Mouse (Mus musculus) CD8-positive naive resting alpha-beta T cell, adult 2 months (primary cell): Measurements from ENCODE around the gene Gm20708.

ENCODE experiments used
- DNase-seq, 2 experiments: peaks; one replicate each; pipeline ENCODE4 v3.0.0; 2022; ENCODE audit warnings: low read depth in 2 of 2, low spot score in 2 of 2

Gene Gm20708

DNA sequence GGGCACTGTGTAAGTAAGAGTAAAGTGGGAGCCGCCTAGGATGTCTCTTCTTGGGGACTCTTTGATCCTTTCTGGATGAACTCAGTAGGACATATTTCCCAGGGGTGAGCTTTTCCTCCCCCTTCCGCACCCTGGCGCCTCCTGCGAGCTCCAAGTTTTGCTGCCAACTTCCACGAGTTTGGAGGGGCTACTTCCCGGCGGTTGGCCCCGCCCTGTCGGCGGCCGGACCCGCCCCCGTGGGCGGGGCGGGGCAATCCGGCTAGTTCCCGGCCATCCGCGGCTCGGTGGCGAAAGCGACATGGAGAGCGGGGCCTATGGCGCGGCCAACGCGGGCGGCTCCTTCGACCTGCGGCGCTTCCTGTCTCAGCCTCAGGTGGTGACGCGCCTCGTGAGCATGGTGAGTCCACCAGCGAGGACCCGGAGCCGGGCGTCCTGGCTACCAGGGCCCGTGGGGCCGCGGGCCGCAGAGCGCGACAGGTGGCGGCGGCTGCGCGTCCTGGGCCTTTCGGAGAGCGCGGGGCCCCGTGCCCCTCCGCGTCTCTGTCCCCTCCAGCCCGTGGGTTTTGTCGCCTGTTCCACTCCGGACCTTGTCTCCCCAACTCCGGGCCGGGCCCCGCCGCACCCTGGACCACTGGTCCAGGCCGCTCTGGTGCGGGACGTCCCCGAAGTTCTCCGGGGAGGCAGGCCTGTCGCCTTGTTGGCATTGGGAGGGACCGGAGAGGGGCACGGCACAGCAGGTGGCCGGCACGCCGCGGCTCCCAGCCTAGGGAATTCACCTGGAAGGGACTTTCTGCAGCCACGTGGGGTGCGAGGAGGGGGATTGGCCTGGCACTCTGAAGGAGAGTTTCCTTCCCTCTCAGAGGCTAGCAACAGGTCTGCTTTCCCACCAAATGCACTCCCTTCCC, at the start of gene Gm20708, which contains the start of gene Syngr2:
Gm20708 (plus strand) TSS at position 262 of the 905 bp plus-strand sequence.
Syngr2 (plus strand) TSS at position 262 of the 905 bp plus-strand sequence.
- DNase-seq, result peak; percentile 32 to 44

DNA sequence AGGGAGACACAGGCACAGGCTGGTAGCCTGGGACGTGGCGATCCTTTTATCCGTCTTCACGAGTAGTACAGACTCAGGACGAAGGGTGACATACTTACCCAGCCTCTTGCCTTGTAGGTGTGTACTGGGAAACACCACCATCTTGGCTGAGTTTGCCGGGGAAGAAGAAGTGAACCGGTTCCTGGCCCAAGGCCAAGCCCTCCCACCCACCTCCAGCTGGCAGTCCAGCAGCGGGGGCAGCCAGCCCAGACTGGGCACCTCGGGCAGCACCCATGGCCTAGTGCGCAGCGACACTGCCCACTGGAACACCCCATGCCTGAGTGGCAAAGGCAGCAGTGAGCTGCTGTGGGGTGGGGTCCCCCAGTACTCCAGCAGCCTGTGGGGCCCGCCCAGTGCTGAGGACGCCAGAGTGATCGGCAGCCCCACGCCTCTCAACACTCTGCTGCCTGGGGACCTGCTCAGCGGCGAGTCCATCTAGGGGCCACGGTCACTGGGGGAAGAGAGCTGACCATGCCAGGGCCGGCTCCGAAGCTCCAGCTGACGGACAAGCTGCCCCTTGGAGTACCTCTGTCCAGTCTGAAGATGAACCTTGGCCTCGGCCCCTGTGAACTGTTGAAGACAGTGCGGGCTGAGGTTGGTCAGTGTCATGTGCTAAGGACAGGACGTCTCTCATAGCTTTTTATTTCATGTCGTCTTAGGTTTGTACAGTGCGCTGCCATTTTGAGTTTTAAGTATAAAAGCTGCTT, 48.9 kb upstream of the Gm20708 start:
- DNase-seq, result no peak

- DNase-seq, result no peak
These were observed 47.7 kb upstream of the Gm20708 start for GRCm38 (mm10) chr11:117761801-117762200.

DNA sequence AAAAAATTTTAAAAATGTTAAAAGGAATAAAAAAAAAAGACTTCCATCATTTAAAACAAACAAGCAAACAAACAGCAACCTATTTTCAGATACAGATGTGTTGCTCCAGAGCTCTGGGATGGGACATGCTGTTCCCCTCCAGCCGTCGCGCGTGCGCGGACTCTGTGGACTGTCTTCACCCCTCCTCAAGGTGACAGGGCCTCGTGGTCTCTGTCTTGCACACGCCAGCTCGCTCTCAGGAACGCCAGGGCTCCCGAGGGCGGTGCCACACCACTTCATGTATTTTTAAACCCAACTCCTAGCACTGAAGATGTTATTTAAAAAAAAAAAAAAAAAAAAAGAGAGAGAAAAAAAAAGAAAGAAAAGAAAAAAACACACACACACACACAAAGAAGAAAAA, 47.2 kb upstream of the Gm20708 start:
- DNase-seq, result no peak

GRCm38 (mm10) chr11:117764319-117764718, 45.1 kb upstream of the Gm20708 start:
- no peak for DNase-seq

DNA sequence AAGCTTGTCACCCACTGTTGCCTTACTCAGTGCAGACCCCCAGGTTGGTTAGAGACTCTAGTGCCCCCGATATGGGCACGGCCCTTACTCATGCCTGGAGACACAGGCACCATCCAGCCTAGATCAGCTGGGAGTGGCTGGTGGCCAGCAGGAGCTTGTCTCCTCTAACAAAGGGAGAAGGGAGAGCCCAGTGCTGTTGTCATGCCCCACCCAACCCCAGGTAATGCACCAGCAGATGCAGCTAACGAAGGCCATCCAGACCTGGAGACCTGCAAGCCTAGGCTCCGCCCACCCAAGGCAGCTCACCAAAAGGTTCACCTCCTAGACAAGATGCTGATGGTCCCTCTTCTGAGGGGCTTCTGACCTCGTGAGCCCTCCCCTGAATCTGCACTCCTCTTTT, 44.1 kb upstream of the Gm20708 start:
- DNase-seq, result no peak

- no peak for DNase-seq
These were observed 43.2 kb upstream of the Gm20708 start for GRCm38 (mm10) chr11:117766275-117766674.

GRCm38 (mm10) chr11:117768725-117769682, 40.5 kb upstream of the Gm20708 start:
- no peak for DNase-seq

- no peak for DNase-seq
These were observed 39.8 kb upstream of the Gm20708 start for GRCm38 (mm10) chr11:117769683-117770047.

DNA sequence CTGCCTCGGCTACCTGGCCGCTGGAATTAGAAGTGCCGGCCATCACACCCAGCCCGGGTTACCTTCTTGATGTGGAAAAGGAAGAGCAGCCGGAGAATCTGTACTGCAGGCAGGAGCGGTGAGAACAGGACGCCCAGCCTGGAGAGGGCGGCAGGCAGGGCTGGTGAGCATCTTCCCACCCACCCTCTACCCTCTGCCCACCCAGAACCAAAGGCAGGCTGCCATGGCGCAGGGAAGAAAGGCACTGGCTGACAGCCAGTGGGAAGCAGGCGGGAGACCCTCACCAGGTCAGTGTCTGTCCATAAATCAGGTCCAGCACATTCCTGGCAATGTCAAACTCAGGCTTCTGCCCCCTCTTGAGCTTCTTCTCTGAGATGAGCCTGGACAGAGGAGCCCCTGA, 39.1 kb upstream of the Gm20708 start:
- DNase-seq, result no peak

- no peak for DNase-seq
These were observed 37.1 kb upstream of the Gm20708 start for GRCm38 (mm10) chr11:117772352-117772751.

DNA sequence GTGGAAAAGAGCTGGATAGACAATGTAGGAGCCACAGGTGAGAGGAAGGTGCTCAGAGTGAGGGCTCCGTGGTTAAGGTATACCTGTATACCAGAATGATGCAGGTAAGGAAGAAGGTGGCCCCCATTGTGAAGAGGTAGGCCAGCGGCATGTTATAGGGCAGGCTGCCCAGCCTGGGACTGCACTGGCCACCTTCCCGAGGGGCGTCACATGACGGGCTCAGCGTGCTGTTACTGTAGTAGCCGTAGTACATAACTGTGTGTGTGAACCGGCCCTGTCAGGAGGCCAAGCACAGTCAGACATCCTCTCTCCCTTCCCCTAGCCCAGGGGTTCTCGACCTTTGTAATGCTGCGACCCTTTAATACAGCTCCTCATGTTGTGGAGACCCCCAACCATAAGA, 34.5 kb upstream of the Gm20708 start:
- DNase-seq, result no peak

DNA sequence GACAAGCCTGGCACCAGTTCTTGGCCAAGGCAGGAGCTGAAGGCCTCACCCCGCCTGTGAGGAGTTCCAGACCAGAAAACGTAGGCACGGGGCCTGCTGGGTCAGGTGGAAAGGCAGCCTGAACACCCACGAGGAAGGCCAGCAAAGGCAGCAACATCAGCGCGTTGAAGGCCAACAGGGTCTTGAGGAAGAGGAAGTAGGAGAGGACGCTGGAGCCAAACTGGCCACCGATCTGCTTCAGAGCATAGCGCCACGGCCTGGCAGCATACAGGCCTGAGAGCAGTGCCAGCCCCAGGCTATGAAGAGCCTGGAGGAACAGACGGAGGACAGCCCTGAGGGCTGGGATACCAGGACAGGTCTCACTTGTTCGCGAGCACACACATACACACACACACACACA, 33.9 kb upstream of the Gm20708 start:
- no peak for DNase-seq

- no peak for DNase-seq
These were observed 33.2 kb upstream of the Gm20708 start for GRCm38 (mm10) chr11:117776085-117776792.

- peak; percentile 49 to 57 for DNase-seq
These were observed 32.4 kb upstream of the Gm20708 start for GRCm38 (mm10) chr11:117777111-117777510.

GRCm38 (mm10) chr11:117778031-117778430, 31.4 kb upstream of the Gm20708 start:
- no peak for DNase-seq

- no peak for DNase-seq
These were observed 30.5 kb upstream of the Gm20708 start for GRCm38 (mm10) chr11:117778851-117779433.

DNA sequence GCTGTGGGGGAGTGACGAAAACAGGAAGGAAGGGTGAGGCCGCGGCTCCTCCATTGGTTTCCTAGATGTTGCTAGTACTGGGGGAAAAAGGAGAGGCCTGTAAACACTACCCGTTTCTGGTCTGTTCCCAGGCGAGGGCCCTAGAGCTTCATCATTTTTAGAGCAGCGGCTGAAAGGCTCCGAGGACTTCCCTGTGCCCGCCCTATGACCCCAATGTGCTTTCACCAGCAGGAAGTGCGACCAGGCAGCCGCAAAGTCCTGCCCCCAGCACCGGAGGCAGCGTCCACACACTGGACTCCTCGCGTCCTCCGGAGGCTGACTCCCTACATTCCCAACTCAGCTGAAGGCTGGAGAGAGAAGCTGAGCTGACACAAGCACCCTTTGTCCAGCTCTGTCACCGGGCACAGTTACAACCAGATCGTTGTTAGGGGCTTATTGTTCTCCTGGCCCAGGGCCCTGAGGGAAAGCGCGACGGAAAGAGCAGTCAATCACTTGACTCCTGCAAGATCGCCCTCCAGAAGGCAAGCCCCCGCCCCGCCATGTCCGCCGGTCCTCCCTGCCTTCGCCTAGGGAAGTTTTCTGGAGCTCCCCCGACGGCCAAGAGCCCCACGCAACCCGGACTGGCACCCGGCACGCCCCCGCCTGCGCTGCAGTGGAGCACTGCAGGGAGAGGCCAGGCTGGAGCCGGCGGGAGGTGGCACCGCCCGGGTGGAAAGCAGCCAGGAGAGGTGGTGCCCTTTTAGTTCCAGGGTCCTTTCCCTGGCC, 29.9 kb upstream of the Gm20708 start:
- DNase-seq, result no peak

DNA sequence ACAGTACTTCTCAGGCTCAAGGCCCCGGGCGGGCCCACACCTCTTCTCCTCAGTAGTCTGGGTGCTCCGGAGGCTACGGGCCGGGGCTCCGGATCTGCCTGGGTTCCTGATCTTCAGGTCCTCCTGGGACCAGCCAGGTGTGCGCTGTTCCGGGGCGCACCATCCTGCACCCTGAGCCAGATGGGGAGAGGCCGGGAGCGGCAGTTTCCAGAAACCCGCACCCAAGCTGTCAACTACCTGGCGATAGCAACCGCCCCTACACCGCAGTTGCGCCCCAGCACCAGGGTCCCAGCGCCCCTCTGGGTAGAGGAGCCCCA, 29.3 kb upstream of the Gm20708 start:
- no peak for DNase-seq
